Mouse (Mus musculus): ENCODE results near the gene Prkce.

Gene Prkce

GRCm38 (mm10) chr17:86494494-86494893, 326.9 kb downstream of the Prkce start:
- no peak for DNase-seq

GRCm38 (mm10) chr17:86494895-86495294, 327.3 kb downstream of the Prkce start:
- DNase-seq: peak in 1 of 2 experiments; percentile 6

DNA sequence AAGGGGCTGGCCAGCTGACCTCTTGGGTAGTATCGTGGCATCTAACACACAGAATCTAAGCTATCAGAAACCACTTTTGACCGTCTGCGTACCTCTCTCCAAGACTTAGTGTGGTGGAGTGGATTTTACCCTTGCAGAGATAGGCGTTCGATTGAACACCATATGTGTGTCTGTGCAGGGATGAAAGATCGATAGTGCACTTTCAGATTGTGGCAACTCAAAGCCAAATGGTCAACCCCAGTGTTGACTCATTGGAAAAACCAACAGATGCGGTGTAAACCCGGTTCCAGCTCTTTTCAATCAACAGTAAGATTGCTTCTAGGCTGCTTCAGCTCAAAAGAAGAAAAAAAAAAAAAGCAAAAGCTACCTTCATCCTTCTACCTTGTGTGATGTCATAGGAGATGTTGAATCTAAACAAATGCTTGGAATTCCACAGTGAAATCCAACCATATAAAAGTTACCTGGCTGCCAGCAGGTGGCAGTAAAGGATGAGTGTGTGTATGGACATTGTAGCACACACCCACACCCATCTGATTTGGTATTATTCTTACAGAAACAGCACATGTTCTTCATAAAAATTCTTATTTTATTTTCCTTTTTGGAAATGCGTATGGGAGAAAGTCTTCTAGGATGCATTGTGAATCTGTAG, 328.7 kb downstream of the Prkce start:
- DNase-seq: peak; percentile 20

GRCm38 (mm10) chr17:86497302-86497701, 329.7 kb downstream of the Prkce start:
- DNase-seq: no peak

- DNase-seq: no peak
Measured at GRCm38 (mm10) chr17:86499359-86500045, 331.9 kb downstream of the Prkce start.

DNA sequence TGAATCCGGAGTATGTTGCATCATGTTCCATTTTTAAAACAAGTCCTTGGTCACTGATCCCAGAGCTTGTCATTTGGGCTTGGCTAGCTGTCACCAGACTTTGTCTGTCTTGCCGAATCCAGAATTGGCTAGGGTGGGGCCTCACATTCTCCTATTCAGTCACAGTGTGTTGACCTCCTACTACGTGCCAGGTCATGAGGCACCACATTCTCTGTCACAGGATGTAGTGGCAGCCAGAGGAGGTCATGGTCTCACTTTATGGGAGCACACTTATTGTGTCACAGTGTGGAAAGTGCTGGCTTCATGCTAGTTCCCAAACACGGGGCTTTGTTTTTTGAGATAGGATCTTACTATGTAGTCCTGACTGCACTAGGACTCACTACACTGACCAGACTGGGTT, 333.8 kb downstream of the Prkce start:
- no peak for DNase-seq

DNA sequence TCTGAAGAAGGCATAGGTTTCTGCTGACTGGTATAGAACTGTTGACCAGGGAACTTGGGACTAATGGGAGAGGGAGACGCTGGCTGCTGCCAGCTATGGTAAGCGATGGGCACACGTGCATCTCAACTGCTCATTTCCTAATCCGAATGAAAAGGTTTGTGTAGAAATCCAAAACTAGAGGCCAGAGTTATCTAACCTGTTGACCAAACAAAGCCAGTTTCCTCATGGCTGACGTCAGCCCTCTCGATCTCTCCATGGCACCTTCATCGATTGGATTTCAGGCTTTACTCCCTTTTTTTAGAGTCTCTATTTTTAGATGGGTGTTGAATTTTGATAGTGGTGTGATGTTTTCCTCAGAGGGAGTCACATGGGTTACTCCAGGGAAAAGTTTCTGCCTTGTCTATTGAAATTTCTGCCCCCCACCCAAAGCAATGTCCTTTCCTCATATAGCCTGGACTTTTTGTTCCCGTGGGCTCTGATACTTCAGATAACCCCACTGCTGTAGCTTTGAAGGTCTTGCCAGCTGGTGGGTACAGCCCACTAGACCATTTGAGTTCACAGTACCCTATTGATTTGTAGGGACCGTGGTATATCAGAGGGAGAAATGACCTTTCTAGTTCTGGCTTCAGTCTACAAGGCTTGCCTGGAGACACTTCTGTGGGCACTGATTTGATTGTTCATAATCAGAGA, 335.8 kb downstream of the Prkce start:
- DNase-seq: no peak

DNA sequence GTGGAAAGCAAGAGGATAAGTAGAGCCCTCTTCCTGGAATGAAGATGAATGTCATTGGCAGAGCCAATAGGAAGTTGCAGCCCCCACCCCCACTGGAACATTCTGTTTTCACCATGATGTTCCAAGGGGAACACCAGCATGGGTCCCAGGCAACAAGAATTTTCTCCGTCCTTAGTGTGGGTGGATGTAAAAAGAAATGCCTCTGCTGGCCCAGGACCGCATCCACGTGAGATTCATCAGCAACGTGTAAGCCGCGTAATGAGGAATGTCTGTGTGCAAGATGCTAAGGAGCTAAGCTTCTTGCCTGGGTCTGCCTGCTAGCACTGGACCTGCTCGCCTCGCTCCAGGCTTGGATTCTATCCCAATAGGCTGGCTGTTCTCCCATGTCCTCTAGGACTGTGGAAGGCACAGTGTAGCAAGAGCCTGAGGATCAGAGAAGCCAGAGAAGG, 337.6 kb downstream of the Prkce start, which contains the start of gene Gm10309:
Gene Gm10309 (minus strand): TSS at position 50 of the 449 bp plus-strand sequence.
- DNase-seq: no peak

GRCm38 (mm10) chr17:86506881-86507280, 339.3 kb downstream of the Prkce start:
- DNase-seq: no peak

DNA sequence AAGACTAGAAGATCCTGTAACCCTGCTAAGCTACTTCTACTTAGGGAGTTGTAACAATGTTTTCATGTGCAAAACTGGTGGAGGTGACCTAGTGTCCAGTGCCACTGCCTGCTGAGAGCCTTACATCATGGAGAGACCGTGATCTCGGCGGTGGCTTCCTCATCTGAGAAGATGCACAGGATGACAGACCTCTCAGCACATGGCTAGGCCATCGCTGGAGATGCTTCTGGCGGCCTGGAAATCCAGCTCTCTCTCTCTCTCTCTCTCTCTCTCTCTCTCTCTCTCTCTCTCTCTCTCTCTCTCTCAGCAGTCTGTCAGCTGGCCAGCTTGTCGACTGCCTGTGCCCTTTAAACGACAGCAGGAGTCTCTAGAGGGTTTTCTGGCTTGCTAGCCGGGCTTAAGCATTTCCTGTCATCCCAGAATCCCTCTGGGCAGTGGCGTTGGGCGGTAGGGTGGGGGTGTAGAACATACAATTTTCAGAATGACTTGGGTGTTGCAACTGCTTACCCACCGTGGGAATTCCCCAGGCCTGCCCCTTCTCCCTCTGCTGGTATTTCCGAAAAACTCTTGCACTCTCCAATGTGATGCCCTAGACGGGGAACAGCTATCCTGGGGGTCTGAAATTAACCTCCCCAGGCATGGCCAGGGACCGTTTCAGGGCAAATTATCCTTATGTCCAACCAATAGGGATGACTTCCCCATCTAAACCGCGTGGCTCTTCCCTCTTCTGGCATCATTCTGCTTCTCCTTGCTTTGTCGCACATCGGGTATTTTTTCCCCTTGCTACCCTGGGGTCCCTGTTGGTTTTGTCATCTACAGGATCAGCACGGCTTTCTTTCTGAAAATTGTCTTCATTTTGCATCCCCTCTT, 340.0 kb downstream of the Prkce start:
- DNase-seq: no peak

GRCm38 (mm10) chr17:86508212-86508490, 340.6 kb downstream of the Prkce start:
- DNase-seq: no peak

- no peak for DNase-seq
Measured at GRCm38 (mm10) chr17:86509871-86510270, 342.3 kb downstream of the Prkce start.

DNA sequence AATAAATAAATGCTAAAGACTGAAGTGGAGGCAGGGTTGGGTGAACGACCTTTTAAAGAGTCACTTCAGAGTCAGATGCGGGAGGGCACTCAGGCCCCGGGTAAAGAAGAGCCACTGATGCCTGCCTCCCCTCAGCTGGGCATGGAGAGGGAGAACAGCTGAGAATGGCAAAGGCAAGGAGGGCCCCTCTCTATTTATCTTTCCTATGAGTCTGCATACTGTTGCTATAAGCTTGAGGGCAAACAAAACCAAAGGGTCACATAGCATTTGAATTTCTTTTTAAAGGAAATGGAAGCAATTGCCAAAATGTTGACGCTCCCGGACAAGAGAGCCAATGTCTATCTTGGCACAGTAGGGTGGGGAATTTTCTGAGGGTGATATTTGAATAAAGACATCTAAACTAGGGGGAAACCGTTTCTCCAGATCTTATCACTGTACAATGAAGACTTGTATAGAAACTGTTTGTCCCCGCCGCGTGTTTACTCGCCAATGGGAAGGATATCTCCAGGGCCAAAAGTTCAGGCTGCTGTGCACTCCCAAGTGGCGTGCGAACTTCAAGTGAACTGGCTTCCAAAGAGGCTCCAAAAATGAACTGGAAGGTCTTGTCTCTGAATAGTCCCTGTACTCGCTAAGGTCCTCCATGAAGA, 347.5 kb downstream of the Prkce start:
- DNase-seq: no peak

DNA sequence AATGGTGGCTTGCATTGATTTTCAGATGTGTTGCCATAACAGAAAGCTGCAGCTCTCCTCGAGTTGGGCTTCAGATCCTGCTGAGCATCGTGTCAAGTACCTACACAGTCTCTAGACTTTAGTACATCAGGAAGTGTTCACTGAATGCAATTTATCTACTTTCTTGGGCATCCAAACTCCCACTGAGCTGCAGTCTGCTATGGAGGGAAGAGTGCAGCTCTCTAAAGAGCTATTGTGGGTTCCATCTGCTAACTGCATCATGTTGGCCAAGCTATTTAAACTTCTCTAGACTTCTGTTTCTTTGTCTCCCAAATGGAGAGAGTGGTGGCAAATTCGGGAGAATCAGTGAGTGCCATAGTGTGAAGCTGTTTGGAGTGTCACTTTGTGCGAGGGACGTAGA, 349.0 kb downstream of the Prkce start:
- no peak for DNase-seq

- no peak for DNase-seq
Measured at GRCm38 (mm10) chr17:86518604-86519003, 351.0 kb downstream of the Prkce start.

DNA sequence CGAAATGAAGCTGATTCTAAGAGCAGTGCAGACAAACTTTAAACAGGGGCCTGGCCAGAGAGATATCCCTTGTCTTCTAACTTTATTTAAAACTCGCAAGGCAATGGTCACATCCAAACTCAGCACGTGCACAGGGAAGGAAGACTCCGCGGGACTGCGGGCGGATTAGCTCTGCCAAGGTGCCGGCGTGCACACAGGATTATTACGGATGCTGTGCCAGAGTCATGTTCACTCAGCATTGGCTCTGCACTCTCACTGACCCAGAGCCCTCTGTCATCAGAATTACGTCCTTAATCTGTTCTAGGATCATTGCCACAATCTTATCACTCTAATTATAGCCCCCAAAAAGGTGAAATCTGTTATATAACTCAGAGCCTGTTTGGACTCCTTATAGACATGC, 353.7 kb downstream of the Prkce start:
- no peak for DNase-seq

- DNase-seq: no peak
Measured at GRCm38 (mm10) chr17:86522649-86523048, 355.1 kb downstream of the Prkce start.

GRCm38 (mm10) chr17:86523374-86523773, 355.8 kb downstream of the Prkce start:
- no peak for DNase-seq

DNA sequence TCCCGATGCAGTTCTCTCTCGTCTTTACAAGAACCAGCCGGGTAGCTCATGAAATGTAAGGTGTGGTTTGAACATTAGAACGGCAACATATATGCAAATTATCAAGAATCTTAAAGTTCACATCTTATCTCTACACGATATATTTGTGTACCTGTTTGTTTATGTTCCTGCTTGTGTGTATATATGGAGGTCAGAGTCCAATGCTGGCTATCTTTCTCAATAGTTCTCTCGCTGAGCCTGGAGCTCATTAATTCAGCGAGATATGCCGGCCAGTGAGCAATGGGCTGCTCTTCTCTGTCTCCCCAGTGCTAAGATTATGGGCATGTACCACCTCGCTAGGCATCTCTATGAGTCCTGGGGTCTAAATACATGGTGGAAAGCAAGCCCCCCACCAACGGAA, 356.3 kb downstream of the Prkce start:
- DNase-seq: no peak

- no peak for DNase-seq
Measured at GRCm38 (mm10) chr17:86525075-86525474, 357.5 kb downstream of the Prkce start.

- no peak for DNase-seq
Measured at GRCm38 (mm10) chr17:86526016-86526415, 358.4 kb downstream of the Prkce start.

DNA sequence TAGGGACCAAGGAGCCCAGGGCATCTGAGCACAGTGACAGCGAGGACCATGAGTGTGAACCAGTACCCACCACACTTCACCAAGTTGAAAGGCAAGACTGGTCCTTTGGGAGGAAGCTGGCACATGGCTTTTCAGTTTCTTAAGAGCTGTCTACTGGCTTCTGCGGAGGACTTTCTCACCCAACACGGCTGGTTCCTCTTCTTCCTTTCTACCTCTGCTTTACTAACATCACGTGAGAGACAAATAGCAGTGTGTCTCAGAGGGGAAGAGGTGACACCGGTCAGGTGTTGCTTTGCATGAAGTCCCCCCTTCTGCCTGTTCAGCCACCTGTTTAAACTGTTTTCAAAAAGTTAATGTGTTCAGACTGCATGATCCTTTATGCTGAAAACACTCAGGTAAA, 359.7 kb downstream of the Prkce start:
- peak; percentile 48 to 52 for DNase-seq

DNA sequence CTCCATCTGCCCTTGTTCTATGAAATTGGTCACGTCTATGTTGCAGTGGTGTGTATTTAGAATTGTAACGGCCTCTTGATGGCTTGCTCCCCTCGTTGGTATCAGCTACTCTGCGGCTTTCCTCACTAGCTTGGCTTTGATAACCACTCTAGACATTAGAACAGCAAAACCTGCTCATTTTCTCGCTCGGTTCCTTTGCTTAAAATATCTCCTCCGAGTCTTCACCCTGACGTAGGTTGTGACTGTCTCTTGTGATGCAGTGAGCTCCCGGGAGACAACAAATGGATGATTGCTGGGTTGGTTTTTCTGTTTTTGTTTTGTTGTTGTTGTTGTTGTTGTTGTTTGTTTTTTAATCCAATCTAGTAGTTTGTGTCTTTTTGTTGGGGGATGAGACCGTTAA, 361.4 kb downstream of the Prkce start:
- DNase-seq: no peak

Measured in B cell, adult 2 months (primary cell).